Mouse (Mus musculus): Measurements from ENCODE around the gene Rnf144a.

GRCm38 (mm10) chr12:26351321-26351720 is 63.7 kb downstream of the Rnf144a start:
- TF ChIP-seq CTCF (IDR thresholded peaks at IDR 0.05; ENCODE audit: low read depth, low read length) = no peak
- no peak for TF ChIP-seq POLR2A (IDR thresholded peaks at IDR 0.05; ENCODE audit: borderline replicate concordance, low read depth, low read length)
